15 mouse cellular contexts compared by ENCODE assay signal in genomic region chr16:29235951-29236350, GRCm38 (mm10). TPM values are rescaled to one million over a fixed set of nuclear protein-coding genes. Genes with fewer than 3 reads are reported as not detected.
"Had no signal": no experiment of that assay in that cellular context is flagged by ENCODE, and none has a peak within 500 bp of the region (broad histone marks: within the 10 kb centered on the region; RNA-seq: fewer than 3 reads in every experiment).

No protein-coding gene starts in this region.

- H3K27ac ChIP-seq: kidney, embryonic 15.5 days; left cerebral cortex, adult 2 months; limb, embryonic 12.5 days; liver, embryonic 13.5 days; lung, embryonic 15.5 days; macrophage; midbrain, embryonic 15.5 days had no signal

- DNase-seq: kidney, postnatal 25 days; liver; liver, embryonic 13.5 days; liver, postnatal 0 days; lung, postnatal 14 days; right cerebral cortex, adult 18-20 months; thymus, postnatal 4 days had no signal

- H3K27me3 ChIP-seq: kidney, embryonic 15.5 days; limb, embryonic 12.5 days; liver, embryonic 13.5 days; lung, embryonic 15.5 days; megakaryocyte, embryonic 14.5 days; midbrain, embryonic 15.5 days had no signal

- H3K4me2 ChIP-seq: kidney, embryonic 15.5 days; limb, embryonic 12.5 days; liver, embryonic 13.5 days; lung, embryonic 15.5 days; midbrain, embryonic 11.5 days; midbrain, embryonic 15.5 days had no signal

- ATAC-seq: liver, postnatal 0 days; midbrain, embryonic 15.5 days had no signal

- H3K4me3 ChIP-seq: kidney, embryonic 15.5 days; left cerebral cortex, adult 2 months; limb, embryonic 12.5 days; liver, embryonic 13.5 days; lung, embryonic 15.5 days; megakaryocyte, embryonic 14.5 days; midbrain, embryonic 15.5 days had no signal

- H3K9me3 ChIP-seq: kidney, embryonic 15.5 days; limb, embryonic 12.5 days; liver, embryonic 13.5 days; lung, embryonic 15.5 days; megakaryocyte, embryonic 14.5 days; midbrain, embryonic 15.5 days had no signal

- H3K36me3 ChIP-seq: kidney, embryonic 15.5 days; limb, embryonic 12.5 days; liver, embryonic 13.5 days; lung, embryonic 15.5 days; midbrain, embryonic 15.5 days had no signal

- H3K9ac ChIP-seq: kidney, embryonic 15.5 days; limb, embryonic 12.5 days; liver, embryonic 13.5 days; liver, postnatal 0 days; lung, embryonic 15.5 days; midbrain, embryonic 15.5 days had no signal

- H3K4me1 ChIP-seq: kidney, embryonic 15.5 days; limb, embryonic 12.5 days; liver, embryonic 13.5 days; lung, embryonic 15.5 days; megakaryocyte, embryonic 14.5 days; midbrain, embryonic 15.5 days had no signal

RNA-seq across cellular contexts. Expression of gene Hrasls, which starts 26.5 kb away (rescaled TPM):
- polyA plus RNA-seq: liver, postnatal 0 days; macrophage had no signal
